Mouse (Mus musculus): ENCODE measurements at regions not wholly inside any gene's neighbourhood (a gene's known extent, or its start where the extent isn't known, plus 50 kb on each side); places are given as distances from the start of the nearest gene placed in this dataset.

GRCm38 (mm10) chr8:60372681-60373398 is 130.2 kb downstream of the Gm10283 start:
- Histone ChIP-seq H3K27ac (replicated peaks) (no peak overlapping the region), H3K4me1 (replicated peaks) (no peaks in the 10 kb centered on the region), H3K9ac (no peak overlapping the region), H3K9me3 (no peaks in the 10 kb centered on the region), H3K4me3 (no peak overlapping the region), H3K4me2 (no peak overlapping the region), H3K36me3 (no peaks in the 10 kb centered on the region), H3K27me3 (no peaks in the 10 kb centered on the region)
- 86% methylated on average over 9 of the region's 9 CpGs for WGBS
- ATAC-seq (ENCODE audit: low read depth) = no peak

- H3K9ac ChIP-seq = no peak overlapping the region
- no peaks in the 10 kb centered on the region for H3K36me3 ChIP-seq
- no peaks in the 10 kb centered on the region for H3K27me3 ChIP-seq
- no peak overlapping the region for H3K4me2 ChIP-seq
- peaks cover 7% of the 10 kb centered on the region; the same call in 1 of the 2 replicates for H3K4me1 ChIP-seq (replicated peaks)
- 40% methylated on average over 2 of the region's 2 CpGs for WGBS
- ATAC-seq (ENCODE audit: low read depth) = no peak
- no peaks in the 10 kb centered on the region for H3K9me3 ChIP-seq
- no peak overlapping the region for H3K4me3 ChIP-seq
- no peak overlapping the region for H3K27ac ChIP-seq (replicated peaks)
Measured at GRCm38 (mm10) chr8:60348291-60348690, 154.7 kb downstream of the Gm10283 start.

GRCm38 (mm10) chr8:60345830-60346420 is 157.1 kb downstream of the Gm10283 start:
- Histone ChIP-seq H3K27ac (replicated peaks) (no peak overlapping the region), H3K9ac (no peak overlapping the region), H3K4me2 (no peak overlapping the region), H3K4me3 (no peak overlapping the region), H3K9me3 (no peaks in the 10 kb centered on the region), H3K4me1 (replicated peaks) (peaks cover 7% of the 10 kb centered on the region; the same call in 1 of the 2 replicates), H3K36me3 (no peaks in the 10 kb centered on the region), H3K27me3 (no peaks in the 10 kb centered on the region)
- WGBS = 31% methylated on average over 6 of the region's 6 CpGs
- 0 out of 2 replicates have a peak, but pooled peaks have one; percentile 23 for ATAC-seq (ENCODE audit: low read depth)

DNA sequence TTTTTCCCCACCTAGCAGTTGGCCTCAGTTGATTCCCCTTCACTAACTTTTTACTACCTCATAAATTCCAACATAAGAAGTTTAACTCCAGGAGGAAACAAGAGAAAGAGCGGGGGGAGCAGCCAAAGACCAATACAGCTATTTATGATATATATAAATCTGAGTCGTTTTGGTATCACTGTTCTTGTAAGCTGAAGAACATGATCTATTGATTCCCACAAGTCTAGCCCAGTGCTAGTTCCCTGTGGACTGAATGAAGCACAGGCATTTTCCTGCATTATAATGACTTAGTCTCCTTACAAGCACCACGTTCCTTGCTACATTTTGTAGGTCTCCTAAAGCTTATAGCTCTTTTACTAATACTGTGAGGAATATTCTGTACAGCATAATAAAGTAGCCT is 187.5 kb downstream of the Gm10283 start:
- Histone ChIP-seq H3K36me3 (no peaks in the 10 kb centered on the region), H3K9ac (no peak overlapping the region), H3K4me2 (no peak overlapping the region), H3K4me1 (replicated peaks) (no peaks in the 10 kb centered on the region; the same call in 1 of the 2 replicates), H3K4me3 (no peak overlapping the region), H3K27ac (replicated peaks) (no peak overlapping the region), H3K9me3 (no peaks in the 10 kb centered on the region), H3K27me3 (no peaks in the 10 kb centered on the region)
- WGBS = 50% methylated on average over 3 of the region's 3 CpGs
- ATAC-seq (ENCODE audit: low read depth) = no peak

GRCm38 (mm10) chr8:60313977-60314854 is 188.8 kb downstream of the Gm10283 start:
- Histone ChIP-seq H3K4me1 (replicated peaks) (no peaks in the 10 kb centered on the region; the same call in 1 of the 2 replicates), H3K9me3 (no peaks in the 10 kb centered on the region), H3K27ac (replicated peaks) (no peak overlapping the region), H3K27me3 (no peaks in the 10 kb centered on the region), H3K4me3 (no peak overlapping the region), H3K9ac (no peak overlapping the region), H3K4me2 (no peak overlapping the region), H3K36me3 (no peaks in the 10 kb centered on the region)
- 65% methylated on average over 8 of the region's 8 CpGs for WGBS
- no peak for ATAC-seq (ENCODE audit: low read depth)

- Histone ChIP-seq H3K4me1 (replicated peaks) (no peaks in the 10 kb centered on the region; the same call in 1 of the 2 replicates), H3K27ac (replicated peaks) (no peak overlapping the region), H3K9me3 (no peaks in the 10 kb centered on the region), H3K9ac (no peak overlapping the region), H3K4me3 (no peak overlapping the region), H3K27me3 (no peaks in the 10 kb centered on the region), H3K4me2 (no peak overlapping the region), H3K36me3 (no peaks in the 10 kb centered on the region)
- WGBS = 50% methylated on average over 2 of the region's 2 CpGs
- ATAC-seq (ENCODE audit: low read depth) = no peak
Measured at GRCm38 (mm10) chr8:60310136-60310535, 192.9 kb downstream of the Gm10283 start.

DNA sequence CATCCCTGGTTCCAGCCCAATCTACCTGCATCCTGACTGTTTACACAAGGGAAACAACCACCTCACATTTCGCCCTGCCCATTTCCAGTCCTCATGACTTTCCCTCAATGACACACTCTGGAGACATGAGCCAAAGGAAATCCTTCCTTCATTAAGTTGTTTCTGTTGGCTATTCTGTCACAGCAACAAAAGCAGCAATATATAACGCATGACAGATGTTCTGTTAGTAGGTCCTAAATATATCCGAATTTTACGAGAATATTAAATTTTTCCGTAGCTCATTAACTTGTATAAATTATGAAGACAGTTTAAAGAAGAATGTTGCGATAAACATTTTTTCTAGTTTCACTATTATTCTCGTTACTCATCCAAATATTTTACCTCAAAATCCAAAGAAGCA is 201.7 kb downstream of the Gm10283 start:
- WGBS = 74% methylated on average over 7 of the region's 7 CpGs
- no peak for ATAC-seq (ENCODE audit: low read depth)
- Histone ChIP-seq H3K4me3 (no peak overlapping the region), H3K9me3 (no peaks in the 10 kb centered on the region), H3K36me3 (no peaks in the 10 kb centered on the region), H3K4me2 (no peak overlapping the region), H3K27ac (replicated peaks) (no peak overlapping the region), H3K4me1 (replicated peaks) (no peaks in the 10 kb centered on the region), H3K27me3 (no peaks in the 10 kb centered on the region), H3K9ac (no peak overlapping the region)

DNA sequence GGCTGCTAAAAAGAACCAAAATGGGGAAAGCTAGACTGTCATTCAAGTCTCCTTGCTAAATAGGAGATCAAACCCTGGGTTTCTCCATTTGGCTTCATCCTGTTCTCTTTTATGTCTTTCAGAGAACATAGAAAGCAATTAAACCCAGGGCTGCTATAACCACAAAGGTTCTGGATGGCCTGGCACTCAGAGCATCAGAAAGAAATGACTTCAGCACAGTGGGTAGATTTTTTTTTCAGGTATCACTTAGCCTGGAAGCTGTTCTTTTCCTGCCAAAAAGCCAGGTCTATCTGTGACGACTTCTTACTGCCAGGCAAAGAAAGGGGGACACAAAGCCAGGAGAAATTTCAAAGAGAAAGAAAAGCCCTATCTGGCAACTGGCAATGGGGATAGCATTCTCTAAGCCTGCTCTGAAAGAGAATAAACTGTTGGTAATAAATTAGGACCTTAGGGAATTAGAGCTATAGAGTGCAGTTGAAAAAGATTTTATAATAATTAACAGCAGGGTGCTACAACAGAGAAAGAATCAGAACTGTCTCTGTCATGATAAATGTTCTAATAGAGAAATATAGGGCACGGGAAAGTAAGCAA is 225.7 kb downstream of the Gm10283 start:
- 0 out of 2 replicates have a peak overlapping the region, but pooled peaks have one; percentile 2 for H3K27ac ChIP-seq (replicated peaks)
- H3K36me3 ChIP-seq = no peaks in the 10 kb centered on the region

GRCm38 (mm10) chr8:60250341-60250740 is 252.7 kb downstream of the Gm10283 start:
- WGBS = 76% methylated on average over 6 of the region's 6 CpGs
- H3K9ac ChIP-seq = no peak overlapping the region
- H3K4me3 ChIP-seq = no peak overlapping the region
- no peaks in the 10 kb centered on the region for H3K9me3 ChIP-seq
- H3K27me3 ChIP-seq = no peaks in the 10 kb centered on the region
- H3K4me1 ChIP-seq (replicated peaks) = no peaks in the 10 kb centered on the region
- no peak overlapping the region for H3K4me2 ChIP-seq
- no peak overlapping the region for H3K27ac ChIP-seq (replicated peaks)
- no peak for ATAC-seq (ENCODE audit: low read depth)
- no peaks in the 10 kb centered on the region for H3K36me3 ChIP-seq

More for the DNA sequence above, 225.7 kb downstream of the Gm10283 start:
- Histone ChIP-seq H3K9ac (no peak overlapping the region), H3K27me3 (no peaks in the 10 kb centered on the region), H3K9me3 (no peaks in the 10 kb centered on the region), H3K4me3 (no peak overlapping the region), H3K4me2 (no peak overlapping the region), H3K4me1 (replicated peaks) (no peaks in the 10 kb centered on the region; the same call in 1 of the 2 replicates)
- no peak for ATAC-seq (ENCODE audit: low read depth)
- 13% methylated on average over 2 of the region's 2 CpGs for WGBS

DNA sequence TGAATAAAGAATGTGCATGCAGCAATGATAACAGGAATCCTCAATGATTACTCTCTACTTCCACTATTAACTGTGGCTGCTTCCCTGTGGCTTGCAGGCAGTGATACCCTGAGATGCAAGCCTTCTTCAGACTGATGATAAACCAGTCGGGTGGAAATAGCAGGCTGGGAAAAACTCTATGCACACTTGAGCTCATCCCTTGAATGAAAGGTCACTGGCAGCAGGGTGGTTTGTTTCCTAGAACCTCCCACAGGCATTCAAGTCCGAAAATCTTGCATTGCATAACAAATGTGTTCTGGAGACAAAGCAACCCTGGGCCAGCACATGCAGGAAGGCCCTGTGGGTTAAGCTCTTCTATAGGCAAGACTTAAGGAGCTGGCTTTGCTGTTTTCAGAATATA is 253.3 kb downstream of the Gm10283 start:
- H3K4me2 ChIP-seq = no peak overlapping the region
- H3K36me3 ChIP-seq = no peaks in the 10 kb centered on the region
- WGBS = 19% methylated on average over 2 of the region's 2 CpGs
- ATAC-seq (ENCODE audit: low read depth) = no peak
- no peaks in the 10 kb centered on the region for H3K9me3 ChIP-seq
- H3K4me3 ChIP-seq = no peak overlapping the region
- no peak overlapping the region for H3K27ac ChIP-seq (replicated peaks)
- H3K4me1 ChIP-seq (replicated peaks) = no peaks in the 10 kb centered on the region
- H3K9ac ChIP-seq = no peak overlapping the region
- H3K27me3 ChIP-seq = no peaks in the 10 kb centered on the region

DNA sequence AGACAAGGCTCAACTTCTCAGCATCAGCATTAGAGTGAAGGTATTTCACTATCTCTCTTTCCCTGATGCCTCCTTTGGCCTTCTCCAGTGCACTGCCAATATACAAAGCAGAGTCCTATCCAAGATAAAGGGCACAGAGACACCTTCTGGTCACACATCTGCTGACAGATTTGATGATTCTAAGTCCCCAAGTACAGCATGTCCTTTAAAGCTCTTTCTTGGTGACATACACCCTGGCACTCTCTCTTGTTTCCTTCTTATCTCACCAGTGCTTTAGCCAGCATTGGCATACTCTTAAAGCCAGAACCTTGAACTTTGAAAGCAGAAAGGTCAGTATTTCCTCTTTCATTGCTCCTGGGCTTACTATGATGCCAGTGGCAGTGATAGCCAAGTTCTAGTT is 255.4 kb downstream of the Gm10283 start:
- Histone ChIP-seq H3K36me3 (no peaks in the 10 kb centered on the region), H3K9ac (no peak overlapping the region), H3K4me1 (replicated peaks) (no peaks in the 10 kb centered on the region), H3K4me3 (no peak overlapping the region), H3K27ac (replicated peaks) (no peak overlapping the region), H3K9me3 (no peaks in the 10 kb centered on the region), H3K4me2 (no peak overlapping the region), H3K27me3 (no peaks in the 10 kb centered on the region)
- no peak for ATAC-seq (ENCODE audit: low read depth)

DNA sequence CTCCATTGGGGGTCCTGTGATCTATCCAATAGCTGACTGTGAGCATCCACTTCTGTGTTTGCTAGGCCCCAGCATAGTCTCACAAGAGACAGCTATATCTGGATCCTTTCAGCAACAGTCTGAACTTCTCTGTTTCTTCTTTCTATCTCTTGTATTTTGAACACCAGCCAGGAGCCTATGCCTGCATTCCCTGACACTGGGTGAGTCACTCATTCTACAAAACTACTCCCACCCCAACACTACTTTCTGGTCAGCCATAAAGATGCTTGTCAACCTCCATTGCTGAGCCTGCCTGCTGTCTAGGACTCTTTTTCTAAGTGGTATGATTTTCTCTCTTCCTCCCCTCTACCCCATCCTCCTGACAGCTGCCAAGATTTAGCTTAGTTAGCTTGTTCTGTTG is 261.6 kb downstream of the Gm10283 start:
- no peak overlapping the region for H3K4me3 ChIP-seq
- no peak overlapping the region for H3K4me2 ChIP-seq
- H3K9me3 ChIP-seq = no peaks in the 10 kb centered on the region
- H3K4me1 ChIP-seq (replicated peaks) = no peaks in the 10 kb centered on the region
- no peaks in the 10 kb centered on the region for H3K27me3 ChIP-seq
- no peak overlapping the region for H3K9ac ChIP-seq
- H3K36me3 ChIP-seq = no peaks in the 10 kb centered on the region
- no peak for ATAC-seq (ENCODE audit: low read depth)
- no peak overlapping the region for H3K27ac ChIP-seq (replicated peaks)

Measured in neural tube, embryonic 13.5 days (tissue).